Mouse (Mus musculus): ENCODE measurements around the gene Pfkm.

The Pfkm gene

GRCm38 (mm10) chr15:98172113-98172512 is 79.7 kb downstream of the Pfkm start:
- DNase-seq (ENCODE audit: low spot score), result no peak

GRCm38 (mm10) chr15:98173821-98174220 is 81.4 kb downstream of the Pfkm start:
- peak; percentile 45 for DNase-seq (ENCODE audit: low spot score)

- DNase-seq (ENCODE audit: low spot score), result no peak
Measured at GRCm38 (mm10) chr15:98177320-98177719, 84.9 kb downstream of the Pfkm start.

- DNase-seq (ENCODE audit: low spot score), result no peak
Measured at GRCm38 (mm10) chr15:98180567-98181131, 88.3 kb downstream of the Pfkm start.

- peak; percentile 71 for DNase-seq (ENCODE audit: low spot score)
Measured at GRCm38 (mm10) chr15:98181132-98181711, 88.8 kb downstream of the Pfkm start.
